Mouse (Mus musculus): ENCODE measurements around the gene Gm10553. TPM values are rescaled to one million over a fixed set of nuclear protein-coding genes. Genes with fewer than 3 reads are reported as not detected.
"Not testable (repeated sequence)": the region's sequence is repeated elsewhere in the genome, so short reads cannot be mapped to it uniquely, and the experiment has no call there.

Gm10553 gene
- not detected for polyA plus RNA-seq (2017; shearing (Covaris generic))

- not testable (repeated sequence) for ATAC-seq
Measured at GRCm38 (mm10) chr1:85099864-85100263, at the start of gene Gm10553. TSS of gene Gm10553 (plus strand) at chr1:85100164.

- ATAC-seq, result not testable (repeated sequence)
Measured at GRCm38 (mm10) chr1:85071690-85072089, 28.3 kb upstream of the Gm10553 start.

DNA sequence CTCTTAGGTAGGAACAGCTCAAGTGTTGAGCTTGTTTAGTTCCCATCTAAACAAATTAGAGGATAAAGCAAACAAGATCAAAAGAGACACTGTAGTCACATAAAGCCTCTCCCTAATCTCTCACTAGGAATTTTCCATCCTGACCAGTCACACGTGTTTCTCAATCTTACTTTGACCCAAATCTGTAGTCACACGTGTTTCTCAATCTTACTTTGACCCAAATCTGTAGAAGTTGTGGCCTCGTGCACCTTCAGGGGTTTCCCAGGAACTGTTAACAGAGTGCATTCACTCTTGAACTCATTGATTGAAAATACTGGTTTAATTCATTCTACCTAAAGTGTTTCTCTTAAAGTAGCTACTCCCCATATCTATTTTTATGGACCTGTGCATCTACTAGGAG, 26.9 kb upstream of the Gm10553 start:
- ATAC-seq, result not testable (repeated sequence)

- ATAC-seq, result not testable (repeated sequence)
Measured at GRCm38 (mm10) chr1:85084803-85085202, 15.2 kb upstream of the Gm10553 start.

GRCm38 (mm10) chr1:85086211-85086610, 13.8 kb upstream of the Gm10553 start:
- ATAC-seq, result not testable (repeated sequence)

DNA sequence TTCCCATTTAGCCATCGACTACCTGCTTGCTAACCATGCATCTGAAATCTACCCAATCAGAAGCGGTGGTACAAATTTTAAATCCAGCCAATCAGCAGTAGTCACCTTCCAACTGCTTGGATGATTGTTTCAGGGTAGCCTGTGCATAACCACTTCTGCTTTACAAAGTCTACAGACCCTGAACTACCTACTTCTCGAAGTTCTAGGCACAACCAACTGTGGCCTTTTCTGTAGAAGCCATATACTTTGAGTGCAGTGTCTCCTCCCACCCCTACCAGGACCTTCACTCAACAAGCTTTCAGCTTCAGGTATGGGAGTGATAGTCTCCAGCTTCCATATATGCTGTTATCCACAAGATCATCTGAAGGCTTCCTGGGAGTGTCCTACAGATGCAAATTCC, 7.8 kb upstream of the Gm10553 start:
- not testable (repeated sequence) for ATAC-seq

DNA sequence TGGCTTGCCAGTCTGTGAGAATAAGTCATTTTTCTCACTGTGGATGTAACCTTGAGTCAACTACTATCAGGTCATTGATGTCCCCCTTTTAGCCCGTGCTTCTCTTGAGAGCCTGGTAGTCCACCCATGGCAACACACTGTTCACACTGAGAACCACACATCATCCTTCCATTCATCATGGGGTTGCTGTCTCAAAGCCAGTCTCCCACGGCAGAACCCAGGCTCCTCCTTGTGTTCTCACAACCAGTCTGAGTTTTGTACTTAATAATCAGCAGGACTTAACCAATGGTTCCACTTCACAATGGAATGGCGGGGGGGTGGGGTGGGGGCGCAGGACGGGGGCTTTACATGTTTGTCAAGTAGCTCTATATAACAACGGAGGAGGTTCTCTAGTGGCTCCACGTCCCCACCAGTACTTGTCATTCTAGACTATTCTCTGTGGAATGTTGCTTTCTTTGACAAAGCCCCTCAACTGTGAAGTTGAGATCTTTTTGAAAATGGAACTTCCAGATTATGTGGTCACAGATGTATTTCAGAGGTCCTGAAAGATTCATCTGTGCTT, 6.9 kb upstream of the Gm10553 start:
- ATAC-seq, result not testable (repeated sequence)

GRCm38 (mm10) chr1:85099081-85099480, 883 bp upstream of the Gm10553 start:
- not testable (repeated sequence) for ATAC-seq

GRCm38 (mm10) chr1:85101754-85102153, 1.8 kb downstream of the Gm10553 start:
- not testable (repeated sequence) for ATAC-seq

DNA sequence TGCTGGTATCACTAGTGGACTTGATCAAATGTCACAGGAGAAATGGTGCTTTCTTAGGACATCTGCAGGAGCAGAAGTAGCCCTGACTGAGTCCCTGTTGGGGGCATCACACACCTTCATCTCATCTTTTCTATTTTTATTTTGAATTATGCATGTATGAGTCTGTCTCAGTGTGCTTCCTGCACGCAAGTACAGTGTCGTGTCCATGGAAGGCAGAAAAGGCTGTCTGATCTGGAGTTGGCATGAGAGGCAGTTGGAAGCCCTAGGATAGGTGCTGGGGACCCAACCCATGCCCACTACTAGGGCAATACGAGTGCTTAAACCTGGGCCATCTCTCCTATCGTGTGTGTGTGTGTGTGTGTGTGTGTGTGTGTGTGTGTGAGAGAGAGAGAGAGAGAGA, 5.4 kb downstream of the Gm10553 start:
- not testable (repeated sequence) for ATAC-seq

DNA sequence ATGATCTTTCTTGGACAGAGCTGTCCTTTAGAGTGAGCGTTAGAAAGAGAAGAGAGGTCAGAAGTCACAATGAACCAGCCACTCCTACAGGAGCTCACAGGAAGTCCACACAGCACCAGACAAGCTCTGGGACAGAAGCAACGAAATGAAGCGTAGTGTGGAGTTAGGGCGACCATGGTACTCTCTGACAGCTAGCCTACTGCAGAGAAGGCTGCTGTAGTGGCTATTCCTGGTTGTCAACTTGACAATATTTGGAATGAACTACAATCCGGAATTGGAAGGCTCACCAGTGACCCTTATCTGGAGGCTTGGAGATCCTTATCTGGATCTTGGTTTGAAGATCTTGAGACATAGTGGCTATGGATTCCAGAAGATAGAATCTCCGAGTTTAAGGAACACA, 6.0 kb downstream of the Gm10553 start:
- not testable (repeated sequence) for ATAC-seq

GRCm38 (mm10) chr1:85109753-85110152, 9.8 kb downstream of the Gm10553 start, which contains the start of gene A530032D15Rik:
TSS of gene A530032D15Rik (minus strand) at chr1:85109853.
- not testable (repeated sequence) for ATAC-seq

GRCm38 (mm10) chr1:85110876-85111275, 10.9 kb downstream of the Gm10553 start:
- ATAC-seq, result not testable (repeated sequence)

- ATAC-seq, result not testable (repeated sequence)
Measured at GRCm38 (mm10) chr1:85111572-85111971, 11.6 kb downstream of the Gm10553 start.

- not testable (repeated sequence) for ATAC-seq
Measured at GRCm38 (mm10) chr1:85112266-85112665, 12.3 kb downstream of the Gm10553 start.

DNA sequence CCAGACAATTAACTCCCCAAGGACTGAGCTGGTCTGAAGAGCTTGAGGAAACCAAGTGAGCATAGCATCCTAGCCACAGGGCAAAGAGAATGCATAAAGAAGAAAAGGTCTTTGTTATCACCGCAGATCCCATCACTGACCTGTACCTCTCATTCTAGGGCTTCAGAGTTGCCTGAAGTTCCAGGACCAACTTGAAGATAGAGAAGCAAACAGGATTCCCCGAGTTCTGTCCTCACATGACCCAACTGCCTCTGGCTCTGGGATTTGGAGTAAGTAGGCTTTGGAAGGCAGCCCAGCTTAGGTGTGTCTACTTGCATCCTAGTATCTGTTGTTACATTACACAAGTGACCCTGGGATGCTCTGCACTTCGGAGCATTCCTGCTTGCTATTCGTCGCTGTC, 12.9 kb downstream of the Gm10553 start:
- not testable (repeated sequence) for ATAC-seq

GRCm38 (mm10) chr1:85114078-85114477, 14.1 kb downstream of the Gm10553 start:
- not testable (repeated sequence) for ATAC-seq

DNA sequence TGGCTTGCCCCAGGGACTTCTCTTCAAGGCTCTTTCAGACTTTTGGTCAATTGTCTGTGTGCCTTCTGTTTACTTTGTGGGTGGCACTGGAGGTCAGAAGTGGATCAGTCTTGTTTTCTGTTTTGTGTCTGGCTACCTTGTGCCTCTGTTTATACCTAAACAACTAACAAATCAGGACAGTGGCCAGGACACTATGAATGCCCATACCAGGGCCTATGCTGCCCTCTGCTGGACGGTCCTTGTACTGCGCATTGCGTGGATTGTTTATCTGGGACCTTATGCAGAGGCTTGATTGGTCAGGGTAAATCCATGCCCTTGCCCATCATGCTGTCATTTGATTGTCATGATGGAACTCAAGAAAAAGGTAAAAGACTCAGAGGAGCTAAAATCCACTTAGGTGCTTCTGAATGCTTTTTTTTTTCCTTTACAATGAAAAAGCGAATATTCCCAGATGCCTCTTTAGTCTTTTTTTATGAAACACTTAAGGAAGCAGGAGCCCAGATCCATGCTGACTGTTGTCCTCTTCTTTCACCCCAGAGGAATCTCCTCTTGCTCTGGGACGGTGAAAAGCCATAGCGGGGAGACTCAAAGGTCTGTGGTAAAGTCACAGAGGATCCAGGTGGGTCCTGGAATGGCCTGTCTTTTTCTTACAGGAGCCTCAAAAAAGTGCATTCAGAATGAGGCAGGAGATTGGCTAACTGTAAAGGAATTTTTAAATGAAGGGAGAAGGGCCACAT, 14.9 kb downstream of the Gm10553 start:
- not testable (repeated sequence) for ATAC-seq

DNA sequence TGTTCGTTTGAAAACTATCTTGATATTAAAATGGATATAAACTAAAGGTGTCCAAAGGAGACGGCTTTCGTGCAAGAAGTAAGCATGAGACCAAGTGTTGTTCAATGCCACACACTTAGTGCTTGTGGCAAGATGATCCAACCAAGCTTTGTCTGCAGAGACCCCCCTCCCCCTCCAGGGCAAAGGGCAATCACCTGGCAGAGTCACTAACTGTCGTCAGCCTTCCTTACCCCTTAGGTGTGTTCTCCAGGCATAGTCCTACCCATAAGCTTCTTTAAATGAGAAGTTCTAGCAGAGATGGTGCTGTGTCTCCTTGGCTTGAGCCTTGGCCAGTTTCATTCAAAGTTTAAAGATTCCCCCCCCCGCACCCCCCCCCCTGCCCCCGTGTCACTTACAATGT, 17.6 kb downstream of the Gm10553 start:
- not testable (repeated sequence) for ATAC-seq

DNA sequence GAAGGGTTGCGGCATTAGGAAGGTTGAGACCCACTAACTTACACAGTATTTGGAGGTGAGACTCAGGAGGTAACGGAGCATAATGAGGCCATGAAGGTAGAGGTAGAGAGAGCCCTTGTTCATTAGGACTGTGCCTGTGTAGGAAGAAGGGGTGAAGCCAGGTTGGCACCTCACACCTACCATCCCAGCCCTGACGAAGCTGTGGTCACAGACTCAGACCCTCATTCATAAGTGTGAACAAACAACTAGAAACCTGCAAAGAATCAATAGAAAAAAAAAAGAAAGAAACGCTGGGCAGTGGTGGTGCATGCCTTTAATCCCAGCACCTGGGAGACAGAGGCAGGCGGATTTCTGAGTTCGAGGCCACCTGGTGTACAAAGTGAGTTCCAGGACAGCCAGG, 18.4 kb downstream of the Gm10553 start:
- not testable (repeated sequence) for ATAC-seq

GRCm38 (mm10) chr1:85121841-85122240, 21.9 kb downstream of the Gm10553 start:
- not testable (repeated sequence) for ATAC-seq

DNA sequence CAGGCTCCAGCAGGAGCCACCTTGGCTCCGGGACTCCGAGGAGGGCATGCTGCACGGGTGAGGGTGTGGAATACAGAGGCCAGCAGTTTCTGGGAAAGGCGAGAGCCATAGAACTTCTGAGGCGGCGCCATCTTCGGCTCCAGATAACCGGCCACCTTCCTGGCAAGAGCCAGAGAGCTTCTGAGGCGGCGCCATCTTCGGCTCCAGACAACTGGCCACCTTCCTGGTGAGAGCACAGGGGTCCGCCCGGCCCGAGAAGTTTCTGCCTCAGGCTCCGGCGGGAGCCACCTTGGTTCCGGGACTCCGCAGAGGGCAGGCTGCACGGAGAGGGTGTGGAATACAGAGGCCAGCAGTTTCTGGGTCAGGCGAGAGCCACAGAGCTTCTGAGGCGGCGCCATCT, 33.7 kb downstream of the Gm10553 start:
- ATAC-seq, result not testable (repeated sequence)
